Mouse (Mus musculus) heart, postnatal 0 days (tissue): ENCODE measurements at regions not wholly inside any gene's neighbourhood (a gene's known extent, or its start where the extent isn't known, plus 50 kb on each side); places are given as distances from the start of the nearest gene placed in this dataset.

Experiments used
- ATAC-seq: fragments of 200-750 bp; cut with Nextera tagmentation; 2 replicates; pipeline ENCODE4 v1.8.0; 2017; ENCODE audit warnings: low read depth, moderate number of reproducible peaks, moderate library complexity; ENCODE audit not compliant: insufficient read depth
- DNase-seq: peaks from one replicate; pipeline ENCODE4 v3.0.0-alpha.2; 2016; ENCODE audit warnings: low spot score
- H3K27ac ChIP-seq: fragments of 300-500 bp; sonication (generic); 2 replicates; pipeline ENCODE4 v1.5.1; 2014; ENCODE audit warnings: low read depth, mild to moderate bottlenecking
- H3K27me3 ChIP-seq: fragments of 300-500 bp; sonication (generic); 2 replicates; pipeline ENCODE4 v1.6.1; 2014; ENCODE audit warnings: low read length, mixed read lengths; ENCODE audit not compliant: control insufficient read depth, insufficient read depth
- H3K36me3 ChIP-seq: fragments of 300-500 bp; sonication (generic); replicated peaks from 2 replicates; pipeline ENCODE4 v1.6.1; 2014; ENCODE audit warnings: low read length, mixed read lengths; ENCODE audit not compliant: control insufficient read depth, insufficient read depth
- H3K4me1 ChIP-seq: fragments of 300-500 bp; sonication (generic); 2 replicates; pipeline ENCODE4 v1.6.1; 2014; ENCODE audit warnings: antibody characterized with exemption; ENCODE audit not compliant: control insufficient read depth, insufficient read depth
- H3K4me2 ChIP-seq: fragments of 300-500 bp; sonication (generic); 2 replicates; pipeline ENCODE4 v1.6.1; 2014; ENCODE audit warnings: low read depth, mild to moderate bottlenecking, low read length, moderate library complexity
- H3K4me3 ChIP-seq: fragments of 300-500 bp; sonication (generic); 2 replicates; pipeline ENCODE4 v1.5.1; 2014; ENCODE audit warnings: low read depth, low read length
- H3K9ac ChIP-seq: fragments of 300-500 bp; sonication (generic); replicated peaks from 2 replicates; pipeline ENCODE4 v1.6.1; 2014; ENCODE audit warnings: low read depth, low read length, mixed read lengths
- H3K9me3 ChIP-seq: fragments of 300-500 bp; sonication (generic); replicated peaks from 2 replicates; pipeline ENCODE4 v1.6.1; 2016; ENCODE audit warnings: low read length; ENCODE audit not compliant: control insufficient read depth
- CTCF ChIP-seq: IDR thresholded peaks from 2 replicates; pipeline ENCODE4 v1.5.1; 2016; ENCODE audit warnings: antibody characterized with exemption, control low read depth, low read depth
- EP300 ChIP-seq: IDR thresholded peaks from 2 replicates; pipeline ENCODE4 v1.6.1; 2016; ENCODE audit warnings: antibody characterized with exemption, low read depth
- WGBS: fragments of 180-500 bp; shearing (Covaris S2); extraction: QIAGEN DNeasy Blood & Tissue Kit; methylation state at CpG from one replicate; pipeline ENCODE4 v1.1.7; 2014; 5-methylcytosine and 5-hydroxymethylcytosine counted together

DNA sequence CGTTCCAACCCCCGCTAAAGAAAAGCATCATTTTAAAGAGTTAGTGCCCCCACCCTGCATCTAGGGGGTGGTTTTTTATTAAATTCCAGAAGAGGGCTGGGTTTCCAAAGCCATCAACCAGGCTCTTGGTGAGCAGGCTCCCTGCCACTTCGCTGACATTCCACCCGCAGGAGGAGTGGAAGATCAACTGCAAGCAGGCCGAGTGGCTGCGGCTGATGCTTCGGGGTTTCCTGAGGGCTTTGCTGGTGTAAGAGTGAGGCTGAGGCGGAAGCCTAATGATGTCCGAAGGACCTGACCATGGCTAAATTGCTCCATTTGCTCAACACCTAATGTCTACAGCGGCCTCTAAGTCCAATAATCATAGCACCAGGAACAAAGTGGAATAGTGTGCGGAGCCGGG, 118.0 kb downstream of the Tmem30b start:
- DNase-seq (no peak), ATAC-seq (no peak)
- TF ChIP-seq CTCF (no peak), EP300 (no peak)
- Histone ChIP-seq H3K4me1 (no peaks in the 10 kb centered on the region), H3K27ac (no peak overlapping the region), H3K27me3 (no peaks in the 10 kb centered on the region), H3K9ac (no peak overlapping the region), H3K4me3 (no peak overlapping the region), H3K36me3 (no peaks in the 10 kb centered on the region), H3K9me3 (no peaks in the 10 kb centered on the region), H3K4me2 (no peak overlapping the region)
- 57% methylated on average over 12 of the region's 12 CpGs for WGBS

DNA sequence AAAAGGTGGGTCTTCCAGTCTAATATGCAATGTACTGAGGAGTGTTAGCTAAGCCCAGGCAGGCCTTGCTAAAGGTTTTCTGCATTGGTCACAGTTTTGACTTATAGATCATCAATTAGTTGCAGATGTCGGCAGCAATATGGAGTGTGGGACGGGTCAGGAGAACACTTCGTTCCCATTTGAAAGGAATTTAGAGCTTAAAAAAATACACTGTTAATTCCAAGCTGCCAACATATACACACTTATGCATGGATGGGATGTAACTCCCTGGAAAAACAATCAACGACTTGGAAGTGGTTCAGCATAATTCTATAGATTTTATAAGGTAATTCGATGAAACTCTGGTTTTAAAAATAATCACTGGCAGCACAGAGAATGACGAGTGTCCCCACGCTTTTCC, 121.4 kb downstream of the Tmem30b start:
- Histone ChIP-seq H3K9ac (no peak overlapping the region), H3K4me1 (no peaks in the 10 kb centered on the region), H3K4me2 (no peak overlapping the region), H3K4me3 (no peak overlapping the region), H3K27me3 (no peaks in the 10 kb centered on the region), H3K9me3 (no peaks in the 10 kb centered on the region), H3K27ac (no peak overlapping the region), H3K36me3 (no peaks in the 10 kb centered on the region)
- WGBS: 83% methylated on average over 7 of the region's 7 CpGs
- TF ChIP-seq EP300: no peak
- no peak for TF ChIP-seq CTCF
- no peak for ATAC-seq
- no peak for DNase-seq

DNA sequence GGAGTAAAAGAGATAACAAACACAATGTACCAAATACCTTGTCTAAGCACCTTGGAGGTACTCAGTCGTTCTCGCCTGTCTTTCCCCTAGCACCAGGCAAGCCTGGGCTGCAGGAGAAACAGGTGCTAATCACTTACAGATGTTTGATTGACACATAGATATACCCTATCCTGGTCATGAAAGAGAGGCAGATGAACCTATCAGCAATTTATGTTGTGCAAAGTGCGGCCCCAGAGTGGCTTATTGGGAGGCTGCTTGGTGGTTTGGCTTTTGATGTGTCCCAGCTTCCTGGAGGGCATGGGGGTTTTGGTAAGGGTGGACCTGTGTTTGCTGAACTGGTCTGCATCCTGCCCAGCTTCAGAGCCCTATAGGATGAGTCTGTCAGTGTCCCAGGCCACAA, 129.1 kb downstream of the Tmem30b start:
- Histone ChIP-seq H3K27me3 (no peaks in the 10 kb centered on the region), H3K4me2 (no peak overlapping the region), H3K9me3 (no peaks in the 10 kb centered on the region), H3K9ac (no peak overlapping the region), H3K27ac (no peak overlapping the region), H3K4me1 (no peaks in the 10 kb centered on the region), H3K36me3 (no peaks in the 10 kb centered on the region), H3K4me3 (no peak overlapping the region)
- DNase-seq: no peak
- 80% methylated on average over 3 of the region's 3 CpGs for WGBS
- TF ChIP-seq EP300 (no peak), CTCF (no peak)
- no peak for ATAC-seq

DNA sequence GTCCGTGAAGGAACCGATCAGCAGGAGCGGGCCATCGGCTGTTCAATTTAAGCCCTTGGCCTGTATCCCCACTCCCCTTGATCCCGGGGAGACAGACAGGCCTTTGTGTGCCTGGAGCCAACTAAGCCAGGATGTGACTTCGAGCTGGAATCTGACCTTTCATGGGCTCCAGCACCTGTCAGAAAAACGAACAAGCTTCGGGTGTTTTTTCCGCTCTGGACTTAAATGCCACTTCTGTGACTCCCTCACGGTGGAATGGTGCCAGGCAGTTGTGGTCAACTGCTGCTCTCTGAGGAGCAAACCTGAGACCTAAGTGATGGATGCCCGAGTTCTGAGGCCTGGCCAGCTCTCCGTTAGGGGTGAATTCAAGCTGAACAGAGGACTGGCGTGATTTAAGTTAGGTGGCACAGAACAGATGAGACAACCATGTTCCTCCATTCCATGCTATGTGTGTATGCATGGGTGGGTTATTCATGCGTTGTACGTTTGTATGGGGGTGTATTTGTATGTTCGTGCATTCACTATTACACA, 129.8 kb downstream of the Tmem30b start:
- Histone ChIP-seq H3K9me3 (no peaks in the 10 kb centered on the region), H3K27ac (no peak overlapping the region), H3K4me3 (no peak overlapping the region), H3K36me3 (no peaks in the 10 kb centered on the region), H3K4me2 (no peak overlapping the region), H3K9ac (no peak overlapping the region), H3K27me3 (no peaks in the 10 kb centered on the region), H3K4me1 (peaks cover 3% of the 10 kb centered on the region; the same call in 1 of the 2 replicates)
- WGBS: 66% methylated on average over 16 of the region's 16 CpGs
- TF ChIP-seq EP300 (no peak), CTCF (no peak)
- DNase-seq (no peak), ATAC-seq (no peak)

DNA sequence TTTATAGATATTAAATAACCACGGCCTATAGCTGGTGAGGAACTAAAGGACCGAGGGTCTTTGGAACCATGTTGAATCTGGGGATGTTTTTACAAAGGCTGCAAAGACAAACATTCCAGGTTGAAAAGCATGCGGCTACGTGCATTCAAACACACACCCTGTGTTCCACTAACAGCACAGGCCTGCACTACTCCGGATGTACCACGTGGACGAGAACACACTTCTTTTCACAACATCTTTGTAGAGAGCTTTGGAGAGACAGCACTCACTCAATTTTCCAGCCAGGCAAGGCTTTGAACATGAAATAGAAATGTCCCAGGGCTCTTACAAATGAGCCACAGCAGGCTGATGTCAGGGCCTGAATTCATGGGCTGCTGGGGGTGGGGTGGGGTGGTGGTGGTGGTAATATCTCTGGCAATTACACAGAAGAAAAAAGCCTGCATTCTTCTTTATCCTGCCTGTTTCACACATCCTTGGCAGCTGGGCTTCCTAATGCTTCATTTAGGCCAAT, 129.3 kb downstream of the Slc38a6 start:
- Histone ChIP-seq H3K4me3 (no peak overlapping the region), H3K36me3 (no peaks in the 10 kb centered on the region), H3K4me2 (no peak overlapping the region), H3K9ac (no peak overlapping the region), H3K4me1 (peaks cover 8% of the 10 kb centered on the region; the same call in 1 of the 2 replicates), H3K9me3 (no peaks in the 10 kb centered on the region), H3K27ac (no peak overlapping the region), H3K27me3 (no peaks in the 10 kb centered on the region)
- WGBS: 82% methylated on average over 7 of the region's 7 CpGs
- DNase-seq: no peak
- TF ChIP-seq EP300 (no peak), CTCF (no peak)
- ATAC-seq: no peak

DNA sequence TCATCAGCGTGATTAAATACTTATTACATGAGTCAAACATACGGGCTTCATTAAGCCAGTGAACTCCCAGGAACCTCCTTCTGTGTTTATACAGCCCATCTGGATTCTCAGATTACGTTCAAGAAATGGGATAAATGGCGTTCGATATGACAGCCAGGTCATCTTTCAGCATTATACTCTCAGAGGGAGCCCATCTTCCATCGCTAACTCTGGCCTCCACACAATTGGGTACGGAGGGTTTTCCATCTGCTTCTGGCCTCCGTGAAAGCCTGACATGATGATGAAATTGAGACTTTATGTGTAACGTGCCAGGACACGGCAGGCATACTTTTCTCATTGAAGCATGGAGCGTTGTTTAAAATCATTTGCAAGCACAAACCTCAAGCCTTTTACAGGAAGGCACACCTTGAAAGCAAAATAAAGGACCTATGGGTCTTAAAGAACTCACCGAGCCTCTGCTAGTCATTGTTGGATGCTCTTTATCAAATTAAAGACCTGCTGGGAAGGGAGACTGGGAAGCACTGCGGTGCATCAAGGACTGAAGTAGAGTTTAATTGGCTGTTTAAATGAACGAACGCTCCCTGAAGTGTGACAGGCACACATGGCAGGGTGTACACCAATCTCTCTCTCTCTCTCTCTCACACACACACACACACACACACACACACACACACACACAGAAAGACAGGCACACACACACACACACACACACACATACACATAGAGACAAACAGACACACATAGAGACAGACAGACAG, 127.0 kb downstream of the Slc38a6 start:
- Histone ChIP-seq H3K36me3 (no peaks in the 10 kb centered on the region), H3K27ac (no peak overlapping the region), H3K4me3 (no peak overlapping the region), H3K4me2 (no peak overlapping the region), H3K27me3 (no peaks in the 10 kb centered on the region), H3K9me3 (no peaks in the 10 kb centered on the region), H3K4me1 (peaks cover 22% of the 10 kb centered on the region), H3K9ac (no peak overlapping the region)
- no peak for DNase-seq
- no peak for ATAC-seq
- WGBS: 75% methylated on average over 15 of the region's 15 CpGs
- TF ChIP-seq EP300 (no peak), CTCF (no peak)
